Mouse (Mus musculus): ENCODE measurements around the gene Ltbp1.

DNA sequence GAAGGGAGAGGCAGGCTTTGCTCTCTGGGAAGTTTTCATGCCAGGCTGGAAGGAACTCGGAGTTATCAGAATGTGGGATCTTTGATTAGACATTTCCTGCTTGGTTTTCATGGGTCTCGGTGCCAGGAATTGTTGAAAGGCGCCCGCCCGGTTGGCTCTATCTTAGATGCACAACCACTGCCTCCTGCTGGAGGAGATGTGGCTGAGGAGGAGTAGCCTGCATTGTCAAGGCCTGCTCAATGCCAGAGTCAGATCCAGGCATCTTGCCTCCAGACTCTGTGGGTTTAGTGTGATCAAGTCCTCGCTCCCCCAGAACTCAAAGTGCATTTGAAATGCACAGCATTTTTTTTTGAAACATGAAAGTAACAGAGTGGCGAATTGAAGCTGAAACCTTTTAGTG lies 364.0 kb downstream of the Ltbp1 start:
- TF ChIP-seq EP300 (IDR thresholded peaks at IDR 0.05; ENCODE audit: low read length) (no peak), CTCF (conservative IDR thresholded peaks at IDR 0.05 in 1 of 2, IDR thresholded peaks at IDR 0.05 in 1 of 2; ENCODE audit: low read depth in 2 of 2, low read length in 2 of 2) (peak in 1 of 2 experiments; percentile 75; a peak in 2 of 4 replicates), SMC3 (IDR thresholded peaks at IDR 0.05; ENCODE audit: low read depth, low read length) (peak; percentile 82), IRF4 (IDR thresholded peaks at IDR 0.05; ENCODE audit: low read depth, low read length) (no peak), POLR2A (IDR thresholded peaks at IDR 0.05; ENCODE audit: low read depth, low read length) (no peak), ZNF384 (IDR thresholded peaks at IDR 0.05; ENCODE audit: low read depth, low read length) (no peak), MAZ (IDR thresholded peaks at IDR 0.05; ENCODE audit: low read depth, low read length) (no peak), MEF2A (IDR thresholded peaks at IDR 0.05; ENCODE audit: borderline replicate concordance, low read depth, low read length) (0 out of 2 replicates have a peak, but pooled peaks have one; percentile 18), SIN3A (IDR thresholded peaks at IDR 0.05; ENCODE audit: low read length) (no peak), NRF1 (IDR thresholded peaks at IDR 0.05; ENCODE audit: low read depth, low read length) (no peak), CHD1 (IDR thresholded peaks at IDR 0.05; ENCODE audit: low read depth, low read length) (no peak), POLR2AphosphoS2 (IDR thresholded peaks at IDR 0.05; ENCODE audit: low read depth, low read length) (no peak)

Data from CH12.LX (cell line).